Mouse (Mus musculus) embryonic facial prominence, embryonic 15.5 days (tissue): Measurements from ENCODE around the gene Sbno1. TPM values are rescaled to one million over a fixed set of nuclear protein-coding genes. Genes with fewer than 3 reads are reported as not detected.

Source experiments
- ATAC-seq: fragments of 200-750 bp; cut with Nextera tagmentation; 2 replicates; pipeline ENCODE4 v1.8.0; 2017; ENCODE audit warnings: low read depth, moderate TSS enrichment; ENCODE audit not compliant: insufficient number of reproducible peaks, low FRiP score, low TSS enrichment
- H3K27ac ChIP-seq: fragments of 300-500 bp; sonication (generic); replicated peaks from 2 replicates; pipeline ENCODE4 v1.5.1; 2015; ENCODE audit warnings: mild to moderate bottlenecking, inconsistent platforms
- H3K27me3 ChIP-seq: fragments of 300-500 bp; sonication (generic); 2 replicates; pipeline ENCODE4 v1.6.1; 2015; ENCODE audit warnings: inconsistent platforms
- H3K36me3 ChIP-seq: fragments of 300-500 bp; sonication (generic); 2 replicates; pipeline ENCODE4 v1.6.1; 2015; ENCODE audit warnings: mild to moderate bottlenecking, inconsistent platforms
- H3K4me1 ChIP-seq: fragments of 300-500 bp; sonication (generic); 2 replicates; pipeline ENCODE4 v1.6.1; 2015; ENCODE audit warnings: inconsistent platforms
- H3K4me2 ChIP-seq: fragments of 300-500 bp; sonication (generic); replicated peaks from 2 replicates; pipeline ENCODE4 v1.6.1; 2015; ENCODE audit warnings: mild to moderate bottlenecking, inconsistent platforms
- H3K4me3 ChIP-seq: fragments of 300-500 bp; sonication (generic); replicated peaks from 2 replicates; pipeline ENCODE4 v1.5.1; 2015; ENCODE audit warnings: mild to moderate bottlenecking, inconsistent platforms
- H3K9ac ChIP-seq: fragments of 300-500 bp; sonication (generic); 2 replicates; pipeline ENCODE4 v1.6.1; 2015; ENCODE audit warnings: inconsistent platforms
- H3K9me3 ChIP-seq: fragments of 300-500 bp; sonication (generic); replicated peaks from 2 replicates; pipeline ENCODE4 v1.6.1; 2016; ENCODE audit warnings: inconsistent platforms
- WGBS: fragments of 180-500 bp; shearing (Covaris S2); methylation state at CpG from one replicate; pipeline ENCODE4 v1.1.7; 2015; 5-methylcytosine and 5-hydroxymethylcytosine counted together
- polyA plus RNA-seq: library from polyadenylated mRNA; unstranded; fragments of >200 nt; fragmentation: Nextera tagmentation; extraction: Ambion mirVana; gene quantifications from 2 replicates; pipeline ENCODE4 v1.2.1, GENCODE M21; 2015

Sbno1 gene
- polyA plus RNA-seq, 1 experiment from 2014 or later = 75.9 TPM

- ATAC-seq = peak; percentile 13; the same call in 1 of the 2 replicates
- H3K4me2 ChIP-seq = no peak overlapping the region
- H3K27me3 ChIP-seq = no peaks in the 10 kb centered on the region
- WGBS = 84% methylated on average over 13 of the region's 13 CpGs
- peaks cover 97% of the 10 kb centered on the region for H3K36me3 ChIP-seq
- no peak overlapping the region for H3K9ac ChIP-seq
- no peak overlapping the region for H3K4me3 ChIP-seq
- peak overlapping the region; percentile 44 for H3K27ac ChIP-seq
- no peaks in the 10 kb centered on the region for H3K9me3 ChIP-seq
- H3K4me1 ChIP-seq = peaks cover 21% of the 10 kb centered on the region
Observed at GRCm38 (mm10) chr5:124453339-124454081, 27.7 kb upstream of the Sbno1 start.

DNA sequence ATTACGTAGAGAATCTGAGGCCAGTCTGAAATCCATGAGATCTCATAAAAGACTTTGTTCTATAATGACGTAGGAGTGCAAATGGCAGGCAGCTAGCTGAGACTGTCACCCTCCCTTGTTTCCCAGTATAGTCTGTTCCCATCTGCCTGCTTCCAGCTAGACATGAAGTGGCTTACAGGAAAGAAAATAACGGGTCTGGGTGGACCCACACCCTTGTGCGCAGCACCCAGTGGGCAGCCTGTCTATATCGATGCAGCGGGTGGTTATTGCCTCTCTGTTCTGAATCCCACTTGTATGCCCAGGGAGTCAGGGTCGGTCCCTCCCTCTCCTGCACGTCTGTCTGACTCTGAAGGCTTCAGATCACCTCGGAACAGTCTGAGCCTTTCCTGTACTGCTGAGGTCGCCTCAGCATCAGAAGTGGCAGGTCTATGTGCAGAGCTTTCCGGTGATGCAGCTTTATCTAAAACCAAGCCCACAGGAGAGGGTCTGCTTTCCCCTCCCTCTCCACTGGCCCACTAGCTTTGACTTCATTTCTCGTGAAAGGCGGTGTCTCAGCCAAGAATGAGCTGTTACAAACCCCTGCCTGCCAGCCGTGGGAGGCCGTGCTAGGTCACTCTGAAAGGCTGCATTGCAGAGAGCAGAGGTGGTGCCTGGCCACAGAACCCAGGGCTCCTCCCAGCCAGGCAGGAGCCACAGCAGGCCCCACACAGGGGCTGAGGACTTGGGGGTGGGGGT is 26.9 kb upstream of the Sbno1 start:
- Histone ChIP-seq H3K27ac (0 out of 2 replicates have a peak overlapping the region, but pooled peaks have one; percentile 18), H3K4me1 (peaks cover 27% of the 10 kb centered on the region), H3K9me3 (no peaks in the 10 kb centered on the region), H3K9ac (no peak overlapping the region), H3K27me3 (no peaks in the 10 kb centered on the region), H3K4me2 (no peak overlapping the region), H3K4me3 (no peak overlapping the region), H3K36me3 (peaks cover 97% of the 10 kb centered on the region)
- WGBS = 80% methylated on average over 15 of the region's 15 CpGs
- ATAC-seq = peak; percentile 24; the same call in 1 of the 2 replicates

DNA sequence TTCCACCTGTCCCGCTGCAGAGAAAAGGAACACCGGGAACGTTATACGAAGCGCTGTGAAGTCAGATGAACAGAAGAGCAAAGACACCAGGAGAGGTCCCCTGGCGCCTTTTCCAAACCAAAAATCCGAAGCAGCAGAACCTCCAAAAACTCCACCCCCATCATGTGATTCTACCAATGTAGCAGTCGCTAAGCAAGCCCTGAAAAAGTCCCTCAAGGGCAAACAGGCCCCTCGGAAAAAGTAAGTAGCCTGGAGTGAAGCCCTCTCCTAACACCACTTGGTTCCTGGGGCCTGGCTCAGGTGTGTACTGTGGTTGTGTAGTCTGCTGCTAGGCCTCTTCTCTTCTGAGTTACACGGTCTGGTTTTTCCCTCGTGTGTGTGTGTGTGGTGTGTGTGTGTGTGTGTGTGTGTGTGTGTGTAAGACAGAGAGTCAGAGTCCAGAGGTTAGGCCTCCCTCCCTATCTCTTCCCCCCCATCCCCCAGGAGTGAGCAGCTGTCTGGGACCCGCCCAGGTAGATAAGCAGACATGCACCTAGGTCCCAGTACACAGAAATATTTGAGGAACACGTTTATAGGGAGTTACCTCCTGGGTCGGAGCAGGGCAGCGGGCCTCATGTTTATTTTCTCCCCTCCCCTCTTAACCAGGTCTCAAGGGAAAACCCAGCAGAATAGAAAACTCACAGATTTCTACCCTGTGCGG is 25.0 kb upstream of the Sbno1 start:
- no peaks in the 10 kb centered on the region for H3K27me3 ChIP-seq
- no peak for ATAC-seq
- 76% methylated on average over 16 of the region's 16 CpGs for WGBS
- peaks cover 84% of the 10 kb centered on the region for H3K36me3 ChIP-seq
- H3K27ac ChIP-seq = peak overlapping the region; percentile 71; the same call in 1 of the 2 replicates
- H3K4me3 ChIP-seq = no peak overlapping the region
- no peak overlapping the region for H3K4me2 ChIP-seq
- H3K9me3 ChIP-seq = no peaks in the 10 kb centered on the region
- H3K4me1 ChIP-seq = peaks cover 41% of the 10 kb centered on the region
- no peak overlapping the region for H3K9ac ChIP-seq

- H3K9me3 ChIP-seq = no peaks in the 10 kb centered on the region
- peak overlapping the region; percentile 71 for H3K27ac ChIP-seq
- H3K27me3 ChIP-seq = no peaks in the 10 kb centered on the region
- H3K9ac ChIP-seq = no peak overlapping the region
- ATAC-seq = no peak
- peaks cover 42% of the 10 kb centered on the region for H3K4me1 ChIP-seq
- H3K4me2 ChIP-seq = no peak overlapping the region; the same call in 1 of the 2 replicates
- WGBS = 76% methylated on average over 7 of the region's 7 CpGs
- no peak overlapping the region for H3K4me3 ChIP-seq
- peaks cover 78% of the 10 kb centered on the region for H3K36me3 ChIP-seq
Observed at GRCm38 (mm10) chr5:124450051-124450450, 24.2 kb upstream of the Sbno1 start.

- H3K4me3 ChIP-seq = no peak overlapping the region
- H3K9ac ChIP-seq = no peak overlapping the region
- peak overlapping the region; percentile 77 for H3K27ac ChIP-seq
- 0 out of 2 replicates have a peak overlapping the region, but pooled peaks have one; percentile 4 for H3K4me2 ChIP-seq
- ATAC-seq = no peak
- WGBS = 39% methylated on average over 6 of the region's 6 CpGs
- H3K4me1 ChIP-seq = peaks cover 47% of the 10 kb centered on the region
- H3K9me3 ChIP-seq = no peaks in the 10 kb centered on the region
- peaks cover 73% of the 10 kb centered on the region for H3K36me3 ChIP-seq
- H3K27me3 ChIP-seq = no peaks in the 10 kb centered on the region
Observed at GRCm38 (mm10) chr5:124449494-124449893, 23.7 kb upstream of the Sbno1 start.

- Histone ChIP-seq H3K4me3 (peak overlapping the region; percentile 78), H3K36me3 (peaks cover 43% of the 10 kb centered on the region), H3K4me2 (peak overlapping the region; percentile 93), H3K4me1 (peaks cover 44% of the 10 kb centered on the region), H3K9me3 (no peaks in the 10 kb centered on the region), H3K27me3 (no peaks in the 10 kb centered on the region), H3K9ac (peak overlapping the region; percentile 88), H3K27ac (peak overlapping the region; percentile 75)
- WGBS = 2% methylated on average over 15 of the region's 15 CpGs
- ATAC-seq = peak; percentile 55
Observed at GRCm38 (mm10) chr5:124446301-124446881, 20.6 kb upstream of the Sbno1 start.

DNA sequence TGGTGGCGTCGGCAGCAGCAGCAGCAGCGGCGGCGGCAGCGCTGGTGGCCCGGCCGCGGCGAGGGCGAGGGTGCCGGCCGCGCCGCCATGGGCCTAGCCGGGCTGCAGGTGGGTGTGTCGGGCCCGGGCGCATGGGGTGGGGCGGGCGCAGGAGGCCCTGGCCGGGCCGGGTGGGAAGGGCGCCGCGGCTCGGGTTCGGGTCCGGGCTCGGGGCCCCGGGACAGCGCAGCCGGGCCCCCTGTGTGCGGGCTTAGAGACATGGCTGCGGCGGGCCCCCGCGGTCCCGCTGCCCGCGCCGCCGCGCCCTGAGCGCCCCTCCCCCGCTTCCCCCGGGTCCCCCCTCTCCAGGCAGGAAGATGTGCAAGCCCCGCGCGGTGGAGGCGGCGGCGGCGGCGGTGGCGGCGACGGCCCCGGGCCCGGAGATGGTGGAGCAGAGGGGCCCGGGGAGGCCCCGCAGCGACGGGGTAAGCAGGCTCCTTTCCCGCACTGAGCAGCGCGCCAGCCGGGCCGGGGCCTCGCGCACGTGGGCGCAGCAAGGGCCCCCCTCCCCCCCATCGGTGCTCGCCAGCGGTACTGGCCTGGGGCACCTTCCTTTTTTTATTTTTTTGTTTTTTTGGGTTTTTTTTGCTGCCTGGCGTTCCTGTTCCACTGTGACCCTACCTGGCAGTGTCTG is 20.0 kb upstream of the Sbno1 start:
- Histone ChIP-seq H3K27ac (peak overlapping the region; percentile 75), H3K4me2 (peak overlapping the region; percentile 93), H3K4me1 (peaks cover 47% of the 10 kb centered on the region), H3K27me3 (no peaks in the 10 kb centered on the region), H3K9me3 (no peaks in the 10 kb centered on the region), H3K9ac (peak overlapping the region; percentile 88), H3K4me3 (peak overlapping the region; percentile 78), H3K36me3 (peaks cover 37% of the 10 kb centered on the region)
- peak; percentile 45 for ATAC-seq
- WGBS = 0% methylated on average over 58 of the region's 77 CpGs

- no peaks in the 10 kb centered on the region for H3K9me3 ChIP-seq
- 4% methylated on average over 62 of the region's 66 CpGs for WGBS
- ATAC-seq = peak; percentile 89
- peaks cover 46% of the 10 kb centered on the region for H3K4me1 ChIP-seq
- H3K4me3 ChIP-seq = peak overlapping the region; percentile 78
- peak overlapping the region; percentile 89 for H3K27ac ChIP-seq
- H3K36me3 ChIP-seq = peaks cover 28% of the 10 kb centered on the region
- peak overlapping the region; percentile 93 for H3K4me2 ChIP-seq
- H3K27me3 ChIP-seq = no peaks in the 10 kb centered on the region
- H3K9ac ChIP-seq = peak overlapping the region; percentile 88
Observed at GRCm38 (mm10) chr5:124444661-124445561, 19.1 kb upstream of the Sbno1 start.

DNA sequence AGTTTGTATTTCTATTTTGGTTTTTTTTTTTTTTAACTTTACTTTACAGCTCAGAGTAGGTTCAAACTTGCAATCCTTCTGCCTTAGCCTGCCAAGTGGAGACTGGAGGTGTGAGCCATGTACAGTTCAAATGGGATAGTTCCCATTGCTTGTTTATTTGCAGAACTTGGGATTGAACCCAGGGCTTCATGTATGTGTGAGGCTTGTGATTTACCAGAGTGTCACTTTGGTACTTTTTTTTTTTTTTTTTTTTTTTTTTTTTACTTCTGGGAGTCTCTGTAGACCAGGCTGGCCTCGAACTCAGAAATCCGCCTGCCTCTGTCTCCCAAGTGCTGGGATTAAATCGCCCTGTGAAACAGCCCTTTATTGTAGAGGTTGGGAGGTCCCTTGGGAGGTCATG is 18.4 kb upstream of the Sbno1 start:
- no peak overlapping the region for H3K9ac ChIP-seq
- H3K4me3 ChIP-seq = peak overlapping the region; percentile 78; the same call in 1 of the 2 replicates
- H3K36me3 ChIP-seq = peaks cover 22% of the 10 kb centered on the region
- no peak overlapping the region for H3K27ac ChIP-seq
- peak overlapping the region; percentile 93 for H3K4me2 ChIP-seq
- H3K27me3 ChIP-seq = no peaks in the 10 kb centered on the region
- ATAC-seq = no peak
- H3K4me1 ChIP-seq = peaks cover 40% of the 10 kb centered on the region
- 65% methylated on average over 3 of the region's 3 CpGs for WGBS
- H3K9me3 ChIP-seq = no peaks in the 10 kb centered on the region

- H3K4me3 ChIP-seq = no peak overlapping the region
- H3K36me3 ChIP-seq = peaks cover 6% of the 10 kb centered on the region
- H3K4me2 ChIP-seq = no peak overlapping the region
- peaks cover 30% of the 10 kb centered on the region for H3K4me1 ChIP-seq
- H3K27ac ChIP-seq = no peak overlapping the region
- H3K9ac ChIP-seq = no peak overlapping the region
- H3K9me3 ChIP-seq = no peaks in the 10 kb centered on the region
- WGBS = 81% methylated on average over 2 of the region's 2 CpGs
- ATAC-seq = no peak
- no peaks in the 10 kb centered on the region for H3K27me3 ChIP-seq
Observed at GRCm38 (mm10) chr5:124442628-124443027, 16.8 kb upstream of the Sbno1 start.
